Mouse (Mus musculus) kidney, embryonic 15.5 days (tissue): ENCODE measurements around the gene Glb1l2. TPM values are rescaled to one million over a fixed set of nuclear protein-coding genes. Genes with fewer than 3 reads are reported as not detected.

Source experiments
- ATAC-seq: fragments of 200-750 bp; cut with Nextera tagmentation; replicated peaks from 2 replicates; pipeline ENCODE4 v1.8.0; 2017; ENCODE audit warnings: moderate TSS enrichment; ENCODE audit not compliant: low FRiP score
- H3K27ac ChIP-seq: fragments of 300-500 bp; sonication (generic); 2 replicates; pipeline ENCODE4 v1.5.1; 2015; ENCODE audit warnings: mild to moderate bottlenecking, inconsistent platforms
- H3K27me3 ChIP-seq: fragments of 300-500 bp; sonication (generic); 2 replicates; pipeline ENCODE4 v1.6.1; 2015; ENCODE audit warnings: inconsistent platforms
- H3K36me3 ChIP-seq: fragments of 300-500 bp; sonication (generic); 2 replicates; pipeline ENCODE4 v1.6.1; 2015; ENCODE audit warnings: inconsistent platforms
- H3K4me1 ChIP-seq: fragments of 300-500 bp; sonication (generic); 2 replicates; pipeline ENCODE4 v1.6.1; 2015; ENCODE audit warnings: inconsistent platforms
- H3K4me2 ChIP-seq: fragments of 300-500 bp; sonication (generic); 2 replicates; pipeline ENCODE4 v1.6.1; 2015; ENCODE audit warnings: moderate library complexity, mild to moderate bottlenecking, inconsistent platforms
- H3K4me3 ChIP-seq: fragments of 300-500 bp; sonication (generic); replicated peaks from 2 replicates; pipeline ENCODE4 v1.5.1; 2015; ENCODE audit warnings: mild to moderate bottlenecking, inconsistent platforms
- H3K9ac ChIP-seq: fragments of 300-500 bp; sonication (generic); 2 replicates; pipeline ENCODE4 v1.6.1; 2015; ENCODE audit warnings: mild to moderate bottlenecking, inconsistent platforms
- H3K9me3 ChIP-seq: fragments of 300-500 bp; sonication (generic); replicated peaks from 2 replicates; pipeline ENCODE4 v1.6.1; 2016; ENCODE audit warnings: inconsistent platforms
- WGBS: fragments of 180-500 bp; shearing (Covaris S2); methylation state at CpG from one replicate; pipeline ENCODE4 v1.1.7; 2015; ENCODE audit warnings: mixed read lengths; 5-methylcytosine and 5-hydroxymethylcytosine counted together
- polyA plus RNA-seq: library from polyadenylated mRNA; unstranded; fragments of >200 nt; fragmentation: Nextera tagmentation; extraction: Ambion mirVana; gene quantifications from 2 replicates; pipeline ENCODE4 v1.2.1, GENCODE M21; 2015

Glb1l2 gene
- polyA plus RNA-seq, 1 experiment from 2014 or later, result 33.2 TPM

DNA sequence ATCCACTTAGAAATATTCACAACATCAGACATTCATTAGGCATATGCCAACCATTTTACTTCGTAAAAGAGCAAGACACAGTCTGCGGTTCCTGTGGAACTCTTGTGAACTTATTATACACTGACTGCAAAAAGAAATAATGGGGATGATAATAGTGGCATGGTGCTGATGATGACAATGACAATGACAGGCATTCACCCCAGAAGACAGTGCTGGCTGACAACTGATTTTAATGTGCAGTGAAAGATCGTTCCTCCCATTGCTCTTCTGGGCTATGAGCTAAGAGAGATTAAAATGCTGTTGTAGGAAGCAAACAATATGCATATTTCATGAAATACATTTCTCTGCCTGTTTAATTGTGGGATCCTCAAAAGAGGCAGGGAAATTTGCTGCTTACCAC lies 80.6 kb downstream of the Glb1l2 start:
- ATAC-seq, result no peak
- Histone ChIP-seq H3K9ac (no peak overlapping the region), H3K4me2 (no peak overlapping the region), H3K27me3 (no peaks in the 10 kb centered on the region), H3K4me3 (no peak overlapping the region), H3K4me1 (no peaks in the 10 kb centered on the region), H3K36me3 (no peaks in the 10 kb centered on the region), H3K9me3 (no peaks in the 10 kb centered on the region), H3K27ac (no peak overlapping the region)
- WGBS, result 85% methylated on average over 3 of the region's 3 CpGs

DNA sequence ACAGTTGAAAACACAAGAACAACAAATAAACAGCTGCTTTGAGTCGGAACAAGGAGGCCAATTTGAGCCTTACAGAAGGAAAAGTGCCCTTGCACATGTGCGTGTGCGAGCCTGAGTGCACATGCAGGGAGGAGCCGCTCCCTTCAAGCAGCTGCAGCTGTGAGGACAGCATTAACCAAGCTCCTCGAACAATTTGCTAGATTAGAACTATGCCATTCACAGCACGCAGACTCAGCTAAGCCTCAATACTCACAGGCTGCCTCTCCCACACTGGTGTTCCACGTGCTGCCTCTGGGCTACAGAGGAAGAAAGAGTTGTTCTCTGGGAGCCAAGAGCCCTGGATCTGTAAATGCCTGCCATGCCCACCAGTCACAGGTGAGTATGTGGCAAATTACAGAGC lies 84.5 kb downstream of the Glb1l2 start:
- WGBS, result 58% methylated on average over 7 of the region's 7 CpGs
- no peak for ATAC-seq
- no peaks in the 10 kb centered on the region for H3K36me3 ChIP-seq
- no peak overlapping the region for H3K9ac ChIP-seq
- H3K9me3 ChIP-seq, result no peaks in the 10 kb centered on the region
- H3K27ac ChIP-seq, result no peak overlapping the region
- H3K4me1 ChIP-seq, result no peaks in the 10 kb centered on the region
- no peak overlapping the region for H3K4me2 ChIP-seq
- no peak overlapping the region for H3K4me3 ChIP-seq
- no peaks in the 10 kb centered on the region for H3K27me3 ChIP-seq

DNA sequence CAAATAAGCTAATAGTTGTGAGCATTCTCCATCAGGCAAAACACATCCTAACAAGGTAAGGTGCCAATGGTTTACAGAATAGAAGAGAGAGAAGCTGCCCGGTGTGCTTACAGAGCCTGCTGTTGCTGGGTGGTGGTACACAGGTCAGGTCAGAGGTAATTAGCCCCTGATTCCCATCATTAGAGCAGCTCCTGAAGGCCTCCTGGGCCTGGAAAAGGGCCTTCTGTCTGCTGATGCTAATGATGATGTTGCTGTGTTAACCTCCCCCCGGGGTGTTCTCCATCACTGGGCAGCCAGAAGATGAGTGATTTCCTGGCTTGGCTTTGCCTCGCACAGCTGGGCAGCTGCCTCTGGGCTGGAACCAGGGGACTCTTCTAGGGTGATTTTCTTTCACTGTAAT lies 87.9 kb downstream of the Glb1l2 start:
- no peak overlapping the region for H3K9ac ChIP-seq

More for the DNA sequence above, 87.9 kb downstream of the Glb1l2 start:
- Histone ChIP-seq H3K9me3 (no peaks in the 10 kb centered on the region), H3K4me3 (no peak overlapping the region), H3K4me1 (no peaks in the 10 kb centered on the region), H3K27ac (no peak overlapping the region), H3K36me3 (no peaks in the 10 kb centered on the region), H3K4me2 (no peak overlapping the region), H3K27me3 (no peaks in the 10 kb centered on the region)
- WGBS, result 43% methylated on average over 3 of the region's 3 CpGs
- ATAC-seq, result no peak

Other genes starting within 250 kb of the Glb1l2 start
- 0.15 and 0.21 TPM in 2 replicates for gene B3gat1, start 72.7 kb downstream of the Glb1l2 start, polyA plus RNA-seq
- gene Glb1l3, start 54.4 kb upstream of the Glb1l2 start, polyA plus RNA-seq, result not detected in 2 replicates
- gene Gm1110, start 116.6 kb upstream of the Glb1l2 start, polyA plus RNA-seq, result not detected in 2 replicates
- 49.6 and 53.7 TPM in 2 replicates for gene Acad8, start 193.1 kb upstream of the Glb1l2 start, polyA plus RNA-seq
- gene Thyn1, start 193.2 kb upstream of the Glb1l2 start, polyA plus RNA-seq, result 156 and 162 TPM in 2 replicates
- 34.0 and 34.1 TPM in 2 replicates for gene Vps26b, start 223.6 kb upstream of the Glb1l2 start, polyA plus RNA-seq
- gene Ncapd3, start 223.7 kb upstream of the Glb1l2 start, polyA plus RNA-seq, result 31.0 and 31.5 TPM in 2 replicates